Mouse (Mus musculus) cerebellum, adult (tissue): ENCODE results near the gene Pla2g4f.

Source experiments
- ATAC-seq: cut with Nextera tagmentation; 2 replicates; pipeline ENCODE4 v1.9.2; 2017; ENCODE audit warnings: mild to moderate bottlenecking, moderate library complexity, mixed read lengths; ENCODE audit not compliant: insufficient number of reproducible peaks, low FRiP score, low TSS enrichment

Gene Pla2g4f

DNA sequence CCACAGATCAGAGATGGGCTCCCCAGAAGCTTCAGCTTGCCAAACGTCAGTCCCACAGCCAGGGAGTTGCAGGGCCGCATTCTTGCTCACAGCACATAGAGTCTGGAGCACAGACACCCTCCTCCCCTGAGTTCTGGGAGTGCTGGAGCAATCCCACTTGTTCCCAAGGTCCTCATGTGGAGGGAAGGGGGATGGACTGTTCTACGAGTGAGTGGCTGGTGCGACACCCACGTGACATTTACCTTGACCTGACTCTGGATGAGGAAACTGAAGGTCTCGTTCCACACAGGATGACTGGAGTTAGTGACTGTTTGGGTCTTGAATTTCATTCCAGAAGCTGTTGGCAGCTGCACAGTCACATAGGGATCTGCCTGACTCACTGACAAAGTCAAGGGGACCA, 30.4 kb downstream of the Pla2g4f start:
- ATAC-seq: no peak

DNA sequence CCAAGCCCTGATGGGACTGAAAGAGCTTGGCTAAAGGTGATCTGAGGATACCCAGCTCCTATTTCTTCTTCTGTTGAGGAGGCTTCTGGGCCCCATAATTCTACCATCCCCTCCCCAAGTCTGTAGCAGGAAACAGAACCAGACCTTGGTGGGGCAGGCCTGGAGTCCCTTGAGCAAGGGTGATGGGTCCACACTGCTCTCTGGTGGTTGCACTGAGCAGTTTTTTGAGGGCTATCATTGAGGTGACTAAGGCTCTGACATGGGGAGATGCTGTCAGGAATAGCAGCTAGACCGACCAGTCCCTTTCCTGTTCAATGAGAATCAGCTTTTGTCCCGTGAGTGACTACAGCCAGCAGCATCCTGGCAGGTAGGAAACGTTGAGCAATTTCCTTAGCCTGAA, 32.7 kb downstream of the Pla2g4f start:
- no peak for ATAC-seq

DNA sequence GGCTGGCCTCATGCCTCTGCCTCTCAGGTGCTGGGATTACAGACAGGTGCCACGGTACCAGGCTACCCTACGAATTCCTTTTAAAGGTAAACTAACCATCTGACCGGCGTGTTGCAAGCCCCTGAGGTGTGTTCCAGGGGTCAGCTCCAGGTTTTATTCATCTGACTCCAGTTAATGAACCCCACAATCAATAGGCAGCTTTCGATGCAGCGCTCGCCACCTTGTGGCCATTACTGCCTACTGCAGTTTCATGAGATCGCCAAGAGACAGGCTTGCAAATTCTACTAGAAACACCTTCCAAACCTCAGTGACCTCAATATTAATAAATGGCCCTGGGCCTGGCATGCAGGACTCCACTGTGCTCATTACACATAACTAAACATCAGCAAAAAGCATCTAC, 34.0 kb downstream of the Pla2g4f start:
- ATAC-seq: peak; percentile 43; the same call in 1 of the 2 replicates

DNA sequence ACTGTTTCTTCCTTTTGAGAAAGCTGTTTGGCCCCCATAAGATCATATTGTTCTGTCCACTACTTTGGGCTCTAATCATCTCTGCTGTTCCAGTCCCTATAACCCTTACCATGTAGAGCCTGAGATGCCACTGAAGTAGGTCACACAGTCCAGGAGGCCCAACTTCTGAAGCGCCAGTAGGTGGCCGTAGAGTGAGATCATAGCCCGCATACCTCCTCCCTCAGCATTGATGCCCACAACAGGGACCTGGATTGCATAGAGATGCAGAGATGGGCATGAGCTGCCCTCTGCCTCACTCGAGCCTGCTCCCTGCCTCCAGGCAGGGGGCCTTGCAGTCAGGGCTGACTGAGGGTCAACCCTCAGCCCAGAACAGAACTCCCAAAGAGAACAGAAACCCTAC, 37.0 kb downstream of the Pla2g4f start:
- ATAC-seq: no peak

DNA sequence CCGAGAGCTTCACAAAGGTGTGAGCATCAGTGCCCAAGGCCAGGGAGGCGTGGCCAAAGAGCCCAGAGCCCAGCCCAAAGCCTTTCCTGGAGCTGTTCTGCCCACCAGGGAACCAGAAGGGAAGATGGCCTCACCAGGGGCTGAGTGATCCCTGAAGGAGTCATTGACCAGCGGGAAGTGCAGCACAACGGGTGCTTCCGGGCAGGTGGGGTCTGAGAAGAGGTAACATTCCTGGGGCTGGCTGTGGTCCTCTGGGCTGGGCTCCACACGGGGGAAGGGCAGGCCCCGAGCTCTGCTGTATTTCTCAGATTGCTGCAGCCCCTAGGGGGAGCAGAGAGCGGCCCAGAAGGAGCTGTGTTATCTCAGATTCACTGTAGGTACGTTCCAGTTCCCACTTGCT, 45.3 kb downstream of the Pla2g4f start:
- ATAC-seq: no peak

DNA sequence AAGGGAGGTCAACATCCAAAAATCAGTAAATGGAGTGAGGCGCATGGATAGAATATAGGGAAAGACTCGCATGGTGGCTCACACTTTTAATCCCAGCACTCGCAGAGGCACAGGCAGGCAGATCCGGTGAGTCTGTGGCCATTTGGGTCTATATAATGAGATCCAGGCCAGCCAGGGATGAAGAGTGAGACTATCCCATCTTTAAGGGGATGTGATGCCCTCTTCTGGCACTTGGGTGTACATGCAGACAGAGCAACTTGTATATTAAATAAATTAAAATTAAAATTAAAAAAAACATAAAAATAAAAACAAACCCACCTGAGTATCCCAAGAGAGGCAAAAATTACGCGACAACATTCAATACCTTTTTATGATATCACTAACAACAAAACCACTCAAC, 48.4 kb downstream of the Pla2g4f start:
- ATAC-seq: no peak

DNA sequence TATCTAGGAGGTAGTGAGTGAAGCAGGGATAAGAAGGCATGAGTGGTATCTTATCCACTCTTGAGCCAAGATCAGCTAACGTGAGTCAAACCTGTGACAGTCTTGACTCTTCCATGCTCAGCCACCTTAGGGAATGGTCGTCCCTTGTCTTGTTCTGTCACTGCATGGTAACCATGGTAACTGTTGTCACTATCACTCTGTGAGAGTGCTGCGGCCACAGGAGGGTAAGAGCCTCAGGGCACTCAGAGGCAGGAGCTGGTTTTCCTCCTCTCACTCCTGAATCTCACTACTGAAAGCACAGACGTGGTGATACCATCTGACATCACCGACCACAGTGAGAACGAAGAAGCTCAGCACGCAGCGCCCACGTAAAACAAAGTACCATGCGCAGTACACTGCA, 49.1 kb downstream of the Pla2g4f start:
- no peak for ATAC-seq

DNA sequence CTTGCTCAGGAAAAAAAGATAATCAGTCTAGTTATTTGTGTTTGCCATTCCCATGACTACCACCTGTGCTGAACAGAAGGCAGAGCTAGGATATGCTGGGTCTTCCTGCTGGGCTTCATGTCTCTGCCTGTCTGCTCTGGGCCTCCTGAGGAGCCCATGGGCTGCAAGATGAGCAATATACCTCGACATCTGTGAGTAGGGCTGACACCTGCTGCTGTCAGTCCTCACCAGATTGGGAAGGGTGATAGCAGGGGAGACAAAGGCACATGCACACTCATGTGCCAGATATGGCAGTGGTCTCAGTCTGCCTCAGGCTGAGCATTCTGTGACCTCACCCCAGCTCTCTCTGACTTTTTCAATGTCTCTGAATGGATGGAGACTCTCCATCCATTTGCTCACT, 51.1 kb downstream of the Pla2g4f start:
- no peak for ATAC-seq

DNA sequence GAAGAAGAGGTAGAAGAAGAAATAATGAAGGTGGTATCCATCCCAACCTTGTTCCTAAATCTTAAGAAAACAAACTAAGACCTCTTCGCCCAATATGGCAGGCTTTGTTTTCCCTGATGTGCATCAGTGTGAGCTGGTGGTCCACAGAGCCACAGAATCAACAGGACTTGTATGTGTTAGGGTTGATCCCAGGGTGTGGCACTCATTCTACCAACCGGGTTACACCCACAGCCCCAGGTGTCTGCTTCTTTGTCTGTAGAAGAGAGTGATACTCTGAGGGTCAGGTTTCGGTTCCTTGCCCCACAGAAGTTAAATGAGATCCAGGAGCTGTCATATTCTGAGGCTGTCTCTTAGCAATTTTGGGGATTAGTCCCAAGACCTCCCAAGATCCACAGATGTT, 52.6 kb downstream of the Pla2g4f start:
- no peak for ATAC-seq

DNA sequence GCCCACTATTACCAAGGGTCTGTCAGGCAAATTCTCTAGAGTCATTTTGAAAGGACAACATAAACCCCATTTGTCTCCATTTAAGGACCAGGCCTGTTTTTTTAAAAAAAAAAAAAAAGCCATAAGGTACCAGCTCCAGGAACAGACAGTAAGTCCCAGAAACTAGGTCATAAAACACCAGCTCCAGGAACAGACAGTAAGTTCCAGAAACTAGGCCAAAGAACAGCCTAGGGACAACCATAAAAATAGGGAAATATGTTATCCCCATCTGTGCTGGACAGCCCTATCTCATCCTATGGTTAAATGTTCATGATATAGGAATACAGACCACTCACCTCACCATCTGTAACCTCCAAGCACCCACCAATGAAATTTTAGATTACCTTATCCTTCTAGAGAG, 57.7 kb downstream of the Pla2g4f start:
- ATAC-seq: no peak

DNA sequence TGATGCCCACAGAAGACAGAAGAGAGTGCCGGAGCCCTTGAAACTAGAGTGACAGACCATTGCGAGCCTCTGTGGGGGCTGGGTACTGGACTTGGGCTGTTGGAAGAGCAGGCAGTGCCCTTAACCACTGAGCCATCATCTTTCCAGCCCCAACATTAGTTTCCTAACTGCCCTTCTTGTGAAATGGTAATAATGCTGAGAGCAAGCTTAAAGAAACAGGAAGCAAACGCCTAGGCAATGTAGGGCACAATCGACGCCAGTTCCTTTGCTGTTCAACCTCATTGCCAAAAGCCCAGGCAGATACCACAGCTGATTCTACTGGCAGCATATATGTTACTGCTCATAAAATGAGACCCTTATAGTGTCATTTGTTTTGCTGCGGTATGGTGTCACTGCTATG, 61.3 kb downstream of the Pla2g4f start:
- ATAC-seq: no peak
